Mouse (Mus musculus) megakaryocyte progenitor cell, adult 5-6 weeks (primary cell): ENCODE measurements around the gene Gm36079. TPM values are rescaled to one million over a fixed set of nuclear protein-coding genes. Genes with fewer than 3 reads are reported as not detected.
"Not testable (repeated sequence)": the region's sequence is repeated elsewhere in the genome, so short reads cannot be mapped to it uniquely, and the experiment has no call there.

Source experiments
- ATAC-seq: replicated peaks from 2 replicates; pipeline ENCODE4 v1.8.0; 2016; ENCODE audit warnings: mild to moderate bottlenecking, moderate TSS enrichment, inconsistent platforms; ENCODE audit not compliant: poor library complexity
- total RNA-seq, 2 experiments: library from RNA; stranded (forward) in 1 of 2; stranded (reverse) in 1 of 2; fragments of 157-497, 149-512 nt in 1 of 2; fragments of 200-1000 nt in 1 of 2; gene quantifications; 2 replicates each; pipeline versions ENCODE4 v1.2.3 to v1.2.4; 2015 to 2017

Gene Gm36079
- 3.7 TPM in 1 of 2 replicates, not detected in the other for total RNA-seq (2015)
- not detected in 2 replicates for total RNA-seq (2017)

GRCm38 (mm10) chr13:120026911-120027310 is at the start of gene Gm36079:
Gene Gm36079, minus strand, starts transcription at chr13:120027011.
- not testable (repeated sequence) for ATAC-seq

GRCm38 (mm10) chr13:120070878-120071277 is 44.1 kb upstream of the Gm36079 start:
- peak; percentile 87 for ATAC-seq

DNA sequence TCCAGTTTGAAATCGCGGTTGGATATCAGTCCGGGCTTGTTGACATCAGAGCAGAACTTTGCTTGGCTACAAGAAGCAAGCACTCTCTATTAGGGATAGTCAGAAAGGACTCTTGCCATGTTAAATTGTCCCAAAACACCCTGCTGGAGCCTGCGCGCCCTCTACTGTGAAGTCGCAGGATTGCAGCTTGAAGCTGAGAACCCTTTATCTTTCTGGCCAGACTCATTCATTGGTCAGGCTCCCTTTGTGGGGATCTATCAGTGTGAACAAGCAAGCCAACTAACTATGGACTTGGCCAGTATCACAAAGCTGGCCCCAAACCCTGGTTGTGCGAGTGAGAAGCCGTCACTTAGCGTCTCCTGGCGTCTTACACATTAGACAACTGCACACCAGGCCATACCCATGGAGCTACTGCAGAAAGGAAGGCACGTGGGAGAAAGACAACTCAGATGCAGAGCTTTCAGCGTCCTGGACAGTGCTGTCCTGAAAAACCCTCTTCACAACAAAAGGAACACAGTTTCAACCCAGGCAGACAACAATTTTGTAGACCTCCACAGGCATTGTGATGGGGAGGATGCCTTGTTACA is 43.3 kb upstream of the Gm36079 start:
- ATAC-seq, result peak; percentile 93

DNA sequence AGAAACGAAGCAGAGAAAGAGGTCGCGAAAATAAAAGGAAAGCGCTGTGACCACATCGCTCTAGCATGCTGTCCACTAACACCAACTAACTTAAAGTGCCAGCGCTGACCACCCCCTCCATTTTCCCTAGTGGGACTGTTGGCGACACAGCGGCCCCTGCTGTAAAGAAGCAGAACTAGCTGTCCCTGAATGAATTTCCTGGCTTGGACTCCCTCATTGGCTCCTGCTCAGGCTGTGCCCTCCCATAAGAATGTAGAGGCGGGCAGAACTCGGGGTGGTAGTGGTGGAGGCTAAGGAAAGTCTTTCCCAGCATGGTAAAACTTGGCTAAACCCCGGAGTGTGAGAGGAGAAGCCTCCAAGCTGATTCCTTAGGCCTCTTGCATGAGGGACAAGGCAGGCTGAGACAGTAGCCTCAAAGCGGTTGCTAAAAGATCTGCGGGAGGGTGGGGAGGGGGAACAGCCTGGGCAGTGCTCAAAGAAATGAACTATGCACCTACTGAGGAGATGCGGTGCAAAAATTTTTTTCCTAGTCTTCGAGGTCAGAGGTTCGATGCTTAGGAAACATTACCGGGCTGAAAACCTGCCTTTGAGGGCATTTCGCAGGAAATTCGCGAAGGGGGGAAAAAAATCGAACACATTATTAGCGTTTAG is 36.8 kb upstream of the Gm36079 start:
- ATAC-seq, result peak; percentile 98

GRCm38 (mm10) chr13:120062903-120063302 is 36.1 kb upstream of the Gm36079 start:
- ATAC-seq, result peak; percentile 49

DNA sequence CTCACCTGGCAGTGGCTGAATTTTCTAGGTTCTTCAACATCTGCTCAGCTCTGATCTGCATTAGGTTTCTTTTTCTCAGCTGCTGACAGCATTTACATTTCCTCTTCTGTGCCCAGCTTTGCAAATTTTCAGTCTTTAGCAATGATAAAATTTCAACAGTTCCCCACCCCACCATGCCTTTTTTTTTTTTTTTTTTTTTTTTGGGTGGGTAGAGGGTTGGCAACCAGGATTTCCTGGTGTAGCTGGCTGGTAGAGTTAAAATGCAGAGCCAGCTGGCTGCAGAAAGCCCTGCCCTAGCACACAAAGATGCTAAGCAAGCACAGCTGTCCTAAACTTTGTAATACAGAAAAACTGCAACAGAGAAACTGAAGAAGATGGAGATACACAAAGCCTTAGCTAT is 25.3 kb upstream of the Gm36079 start, which contains the start of gene Gm21188:
Gene Gm21188, minus strand, starts transcription at position 110 of the 400 bp plus-strand sequence.
- ATAC-seq, result peak; percentile 59

DNA sequence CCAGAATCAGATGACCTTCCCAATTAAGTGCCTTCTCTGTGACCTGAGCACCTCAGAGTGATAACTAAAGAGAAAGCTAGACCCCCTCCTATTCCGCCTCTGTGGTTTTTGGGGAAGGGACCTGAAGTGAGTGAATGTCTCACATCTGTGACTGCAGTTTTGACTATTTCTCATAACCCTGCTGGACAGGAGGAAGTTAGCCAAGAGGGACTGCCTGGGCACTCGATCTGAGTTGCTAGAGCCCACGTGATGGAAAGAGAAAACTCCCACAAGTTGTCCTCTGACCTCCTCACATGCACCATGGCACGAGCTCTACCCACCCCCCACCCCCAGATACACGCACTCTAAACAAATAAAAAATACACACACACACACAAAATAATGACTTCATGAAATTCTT is 21.8 kb upstream of the Gm36079 start:
- ATAC-seq, result peak; percentile 54

GRCm38 (mm10) chr13:120048186-120048585 is 21.4 kb upstream of the Gm36079 start:
- peak; percentile 54 for ATAC-seq

DNA sequence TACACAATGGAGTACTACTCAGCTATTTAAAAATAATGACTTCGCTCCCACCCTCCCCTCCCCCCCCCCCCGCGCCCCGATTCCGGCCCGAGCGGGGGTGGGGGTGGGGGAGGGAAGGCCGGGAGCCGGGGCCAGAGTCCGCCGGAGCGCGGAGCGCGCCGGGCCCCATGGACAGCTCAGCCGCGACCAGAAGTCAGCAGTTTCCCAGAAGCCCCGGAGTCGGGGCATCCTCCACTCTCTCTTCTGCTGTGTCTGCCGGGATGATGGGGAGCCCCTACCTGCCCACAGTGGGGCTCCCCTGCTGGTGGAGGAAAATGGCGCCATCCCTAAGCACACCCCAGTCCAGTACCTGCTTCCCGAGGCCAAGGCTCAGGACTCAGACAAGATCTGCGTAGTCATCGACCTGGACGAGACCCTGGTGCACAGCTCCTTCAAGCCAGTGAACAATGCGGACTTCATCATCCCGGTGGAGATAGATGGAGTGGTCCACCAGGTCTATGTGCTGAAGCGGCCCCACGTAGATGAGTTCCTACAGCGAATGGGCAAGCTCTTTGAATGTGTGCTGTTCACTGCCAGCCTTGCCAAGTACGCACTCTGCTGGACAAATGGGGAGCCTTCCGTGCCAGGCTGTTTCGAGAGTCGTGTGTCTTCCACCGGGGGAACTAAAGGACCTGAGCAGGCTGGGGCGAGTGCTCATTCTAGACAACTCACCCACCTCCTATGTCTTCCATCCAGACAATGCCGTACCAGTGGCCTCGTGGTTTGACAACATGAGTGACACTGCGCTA is 19.8 kb upstream of the Gm36079 start:
- ATAC-seq, result peak; percentile 66

DNA sequence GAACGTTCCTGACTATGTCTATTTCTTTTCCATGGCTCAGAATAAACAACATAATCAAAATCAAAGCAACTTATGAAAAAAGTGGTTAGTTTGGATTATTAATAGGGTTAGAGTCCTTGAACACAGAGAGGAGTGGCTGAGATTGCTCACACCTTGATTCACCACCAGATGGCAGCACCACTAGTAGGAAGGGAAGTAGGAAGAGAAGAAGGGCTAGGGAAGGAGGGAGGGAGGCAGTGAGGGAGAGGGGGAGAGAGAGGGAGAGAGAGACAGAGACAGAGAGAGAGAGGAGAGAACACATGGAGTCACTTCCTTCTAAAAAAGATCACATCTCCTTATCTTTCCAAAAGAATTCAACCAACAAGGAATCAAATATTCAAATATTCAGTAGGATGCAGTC is 14.3 kb upstream of the Gm36079 start:
- peak; percentile 96 for ATAC-seq

- not testable (repeated sequence) for ATAC-seq
These were observed 11.1 kb upstream of the Gm36079 start for GRCm38 (mm10) chr13:120037881-120038280.

DNA sequence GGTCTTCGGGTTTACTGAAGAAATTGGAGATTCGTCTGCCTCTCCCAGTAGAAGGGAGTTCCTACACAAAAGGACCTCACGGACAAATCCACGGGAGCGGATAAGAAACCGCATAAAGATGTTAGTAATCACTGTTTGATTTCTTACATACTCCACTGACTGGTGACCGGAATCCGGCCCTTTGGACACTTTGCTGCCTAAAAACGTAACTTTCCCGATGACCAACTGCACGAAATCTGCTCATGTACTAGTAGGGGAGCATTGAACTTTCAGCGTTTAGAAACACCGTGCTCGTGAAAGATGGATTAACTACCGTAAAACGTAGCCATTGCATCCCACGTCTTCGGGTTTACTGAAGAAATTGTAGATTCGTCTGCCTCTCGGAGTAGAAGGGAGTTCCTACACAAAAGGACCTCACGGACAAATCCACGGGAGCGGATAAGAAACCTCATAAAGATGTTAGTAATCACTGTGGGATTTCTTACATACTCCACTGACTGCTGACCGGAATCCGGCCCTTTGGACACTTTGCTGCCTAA is 9.8 kb upstream of the Gm36079 start:
- not testable (repeated sequence) for ATAC-seq

DNA sequence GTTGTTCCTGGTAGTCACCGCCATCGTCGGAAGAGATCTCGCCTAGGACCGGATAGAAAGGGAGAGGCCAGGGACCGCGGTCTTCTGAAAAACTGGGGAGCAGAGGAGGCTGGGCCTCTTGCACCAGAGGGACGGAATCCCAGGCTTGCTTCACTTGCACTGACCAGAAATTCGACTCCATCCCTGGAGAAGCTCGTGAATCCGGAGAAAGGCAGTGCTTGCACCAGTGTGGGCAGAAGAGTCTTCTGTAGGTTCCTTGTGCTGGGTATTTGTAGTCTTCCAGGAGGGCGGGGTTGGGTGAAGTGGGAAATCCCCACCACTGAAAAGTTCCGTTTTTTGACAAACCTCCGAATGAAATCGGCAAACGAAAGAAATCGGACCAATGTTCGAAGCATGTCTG is 8.3 kb upstream of the Gm36079 start:
- not testable (repeated sequence) for ATAC-seq

DNA sequence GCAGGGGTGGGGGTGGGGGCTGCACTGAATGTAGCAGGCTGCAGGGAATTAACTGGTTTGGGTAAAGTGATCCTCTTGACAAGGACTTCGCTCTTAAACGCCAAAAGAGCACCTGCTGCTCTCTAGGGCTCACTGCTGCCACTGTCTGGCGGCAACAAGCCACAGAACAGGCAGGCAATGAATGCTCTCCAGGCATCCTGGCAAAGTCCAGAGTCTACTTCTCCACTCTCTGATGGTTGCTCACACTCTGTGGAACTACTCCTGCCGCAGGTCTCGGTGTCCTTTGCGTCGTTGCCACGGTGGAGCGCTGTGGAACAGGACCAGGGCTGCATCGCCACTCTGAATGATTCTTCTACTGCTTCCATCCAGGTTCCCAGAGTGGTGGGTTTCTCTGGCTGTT is 7.8 kb upstream of the Gm36079 start:
- ATAC-seq, result not testable (repeated sequence)

GRCm38 (mm10) chr13:120033516-120034190 is 6.8 kb upstream of the Gm36079 start:
- not testable (repeated sequence) for ATAC-seq

DNA sequence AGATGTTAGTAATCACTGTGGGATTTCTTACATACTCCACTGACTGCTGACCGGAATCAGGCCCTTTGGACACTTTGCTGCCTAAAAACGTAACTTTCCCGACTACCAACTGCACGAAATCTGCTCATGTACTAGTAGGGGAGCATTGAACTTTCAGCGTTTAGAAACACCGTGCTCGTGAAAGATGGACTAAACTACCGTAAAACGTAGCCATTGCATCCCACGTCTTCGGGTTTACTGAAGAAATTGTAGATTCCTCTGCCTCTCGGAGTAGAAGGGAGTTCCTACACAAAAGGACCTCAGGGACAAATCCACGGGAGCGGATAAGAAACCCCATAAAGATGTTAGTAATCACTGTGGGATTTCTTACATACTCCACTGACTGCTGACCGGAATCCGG is 4.9 kb upstream of the Gm36079 start:
- ATAC-seq, result not testable (repeated sequence)

- not testable (repeated sequence) for ATAC-seq
These were observed 557 bp upstream of the Gm36079 start for GRCm38 (mm10) chr13:120027368-120027767.

GRCm38 (mm10) chr13:120026373-120026772 is 438 bp downstream of the Gm36079 start:
- peak; percentile 17; the same call in 1 of the 2 replicates for ATAC-seq

- ATAC-seq, result not testable (repeated sequence)
These were observed 1.2 kb downstream of the Gm36079 start for GRCm38 (mm10) chr13:120025576-120025975.

DNA sequence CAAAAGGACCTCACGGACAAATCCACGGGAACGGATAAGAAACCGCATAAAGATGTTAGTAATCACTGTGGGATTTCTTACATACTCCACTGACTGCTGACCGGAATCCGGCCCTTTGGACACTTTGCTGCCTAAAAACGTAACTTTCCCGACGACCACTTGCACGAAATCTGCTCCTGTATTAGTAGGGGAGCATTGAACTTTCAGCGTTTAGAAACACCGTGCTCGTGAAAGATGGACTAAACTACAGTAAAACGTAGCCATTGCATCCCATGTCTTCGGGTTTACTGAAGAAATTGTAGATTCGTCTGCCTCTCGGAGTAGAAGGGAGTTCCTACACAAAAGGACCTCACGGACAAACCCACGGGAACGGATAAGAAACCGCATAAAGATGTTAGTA is 1.8 kb downstream of the Gm36079 start:
- not testable (repeated sequence) for ATAC-seq

DNA sequence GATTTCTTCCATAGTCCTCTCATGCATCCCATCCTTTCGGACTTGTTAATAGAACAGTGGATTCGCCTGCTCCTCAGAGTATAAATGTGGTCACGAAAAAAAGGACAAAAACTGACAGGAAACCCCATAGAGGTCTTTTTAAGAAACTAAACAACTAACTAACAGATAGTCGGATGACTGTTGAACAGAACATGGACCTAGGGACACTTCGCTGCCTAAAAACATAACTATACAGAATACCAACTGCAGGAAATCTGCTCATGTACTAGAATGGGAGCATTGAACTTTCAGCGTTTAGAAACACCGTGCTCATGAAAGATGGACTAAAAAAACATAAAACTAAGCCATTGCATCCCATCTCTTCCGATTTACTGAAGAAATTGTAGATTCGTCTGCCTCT is 2.2 kb downstream of the Gm36079 start:
- ATAC-seq, result not testable (repeated sequence)
